Mouse (Mus musculus) layer of hippocampus, adult 18-20 months (tissue): ENCODE measurements at regions not wholly inside any gene's neighbourhood (a gene's known extent, or its start where the extent isn't known, plus 50 kb on each side); places are given as distances from the start of the nearest gene placed in this dataset.

ENCODE experiments used
- DNase-seq, 2 experiments: peaks; one replicate each; pipeline ENCODE4 v3.0.0; 2022; ENCODE audit warnings: low spot score in 2 of 2

- DNase-seq = no peak
These were observed 95.5 kb downstream of the Psat1 start for GRCm38 (mm10) chr19:15851622-15852021.

DNA sequence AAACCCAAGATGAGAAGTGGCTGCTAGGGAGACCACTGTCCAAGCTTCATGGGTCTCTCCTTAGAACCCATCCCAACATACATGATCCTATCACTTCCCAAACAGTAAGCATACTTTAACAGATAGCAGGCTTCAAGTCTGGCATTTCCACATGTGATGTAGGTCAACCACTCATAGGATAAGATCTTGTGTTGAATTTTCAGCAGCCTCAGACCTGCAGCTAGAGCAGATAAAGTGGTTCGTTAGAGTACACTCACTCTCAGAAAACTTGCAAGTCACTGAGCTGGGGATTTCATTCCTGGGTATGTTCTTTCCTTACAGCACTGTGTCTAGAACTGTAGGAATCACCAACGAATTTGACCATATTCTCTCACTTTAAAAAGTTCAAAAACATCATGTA lies 96.4 kb downstream of the Psat1 start:
- DNase-seq = no peak

DNA sequence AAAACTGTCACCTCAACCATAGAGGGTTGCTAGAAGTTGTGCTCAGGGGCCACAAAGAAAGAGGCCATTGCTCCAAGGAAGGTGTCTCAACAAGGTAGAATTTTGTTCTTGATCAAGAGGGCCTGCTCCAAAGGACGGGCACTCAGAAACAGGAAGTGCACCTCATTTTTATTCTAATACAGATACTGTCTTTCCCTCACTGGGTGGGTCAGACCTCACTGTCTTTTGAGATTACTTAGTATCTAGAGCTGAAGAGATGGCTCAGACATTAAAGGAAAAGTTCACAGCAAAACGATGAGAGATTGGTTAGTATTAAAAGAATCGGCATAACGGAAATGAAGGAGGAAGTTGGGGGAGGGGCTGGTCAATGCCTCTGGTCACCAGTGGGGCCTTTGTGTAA lies 97.9 kb downstream of the Psat1 start:
- no peak for DNase-seq

DNA sequence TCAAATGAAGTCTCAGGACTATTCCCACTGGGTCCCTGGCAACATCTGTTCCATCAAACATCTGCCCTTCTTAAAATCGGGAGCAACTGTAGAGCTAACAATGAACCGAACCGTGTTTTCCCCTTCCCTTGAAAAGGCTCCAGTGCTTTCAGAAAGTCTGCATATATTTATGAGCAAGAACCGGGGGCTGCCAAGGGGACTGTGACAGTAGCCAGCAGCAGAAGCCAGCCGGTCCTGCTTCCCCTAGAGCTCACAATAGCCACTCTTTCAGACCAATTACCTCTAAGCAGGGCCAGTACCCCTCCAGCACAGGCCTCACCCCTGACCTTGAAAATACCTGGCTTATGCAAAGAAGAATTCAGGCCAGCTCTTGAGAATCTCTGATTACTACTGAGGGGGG lies 108.8 kb downstream of the Psat1 start:
- DNase-seq = peak in 1 of 2 experiments; percentile 19

GRCm38 (mm10) chr19:15837715-15838175 lies 109.4 kb downstream of the Psat1 start:
- no peak for DNase-seq

GRCm38 (mm10) chr19:15836956-15837714 lies 110.0 kb downstream of the Psat1 start:
- peak in 1 of 2 experiments; percentile 40 for DNase-seq

- DNase-seq = peak in 1 of 2 experiments; percentile 14
These were observed 110.8 kb downstream of the Psat1 start for GRCm38 (mm10) chr19:15836201-15836955.

DNA sequence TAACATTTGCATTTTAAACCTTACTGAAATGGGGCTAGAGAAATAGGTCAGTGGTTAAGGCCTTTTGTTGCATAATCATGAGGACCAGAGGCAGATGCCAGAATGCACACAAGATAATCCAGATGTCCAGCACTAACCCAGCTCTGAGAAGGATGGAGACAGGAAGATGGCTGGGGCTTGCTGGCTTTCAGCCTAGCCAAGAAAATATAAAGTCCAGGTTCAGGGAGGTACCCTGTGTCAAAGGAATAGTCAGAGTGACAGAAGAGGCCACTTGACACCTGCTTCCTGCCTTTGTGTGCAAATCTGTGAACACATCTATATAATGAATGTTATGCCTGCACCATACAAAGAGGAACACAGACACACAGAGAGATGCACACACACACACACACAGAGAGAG lies 116.8 kb downstream of the Psat1 start:
- no peak for DNase-seq

DNA sequence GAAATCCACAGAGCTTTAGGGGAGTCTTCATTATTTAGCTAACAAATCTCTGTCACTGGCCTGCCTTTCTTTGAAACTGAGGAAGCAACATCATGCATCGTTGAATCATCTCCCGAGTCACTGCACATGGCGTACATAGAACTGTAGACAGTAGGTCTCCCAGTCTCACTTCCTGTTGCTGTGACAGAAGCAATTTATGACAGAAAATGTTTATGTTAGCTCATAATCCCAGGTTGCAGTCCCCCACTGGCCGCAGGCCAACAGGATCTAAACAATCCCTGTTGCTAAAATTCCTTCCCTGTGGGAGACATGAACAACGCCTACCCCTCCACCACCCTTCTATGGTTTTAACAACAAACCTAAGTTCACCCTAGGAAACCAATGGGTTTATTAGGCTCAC lies 118.0 kb downstream of the Psat1 start:
- DNase-seq = no peak

- no peak for DNase-seq
These were observed 119.0 kb downstream of the Psat1 start for GRCm38 (mm10) chr19:15827990-15828705.

DNA sequence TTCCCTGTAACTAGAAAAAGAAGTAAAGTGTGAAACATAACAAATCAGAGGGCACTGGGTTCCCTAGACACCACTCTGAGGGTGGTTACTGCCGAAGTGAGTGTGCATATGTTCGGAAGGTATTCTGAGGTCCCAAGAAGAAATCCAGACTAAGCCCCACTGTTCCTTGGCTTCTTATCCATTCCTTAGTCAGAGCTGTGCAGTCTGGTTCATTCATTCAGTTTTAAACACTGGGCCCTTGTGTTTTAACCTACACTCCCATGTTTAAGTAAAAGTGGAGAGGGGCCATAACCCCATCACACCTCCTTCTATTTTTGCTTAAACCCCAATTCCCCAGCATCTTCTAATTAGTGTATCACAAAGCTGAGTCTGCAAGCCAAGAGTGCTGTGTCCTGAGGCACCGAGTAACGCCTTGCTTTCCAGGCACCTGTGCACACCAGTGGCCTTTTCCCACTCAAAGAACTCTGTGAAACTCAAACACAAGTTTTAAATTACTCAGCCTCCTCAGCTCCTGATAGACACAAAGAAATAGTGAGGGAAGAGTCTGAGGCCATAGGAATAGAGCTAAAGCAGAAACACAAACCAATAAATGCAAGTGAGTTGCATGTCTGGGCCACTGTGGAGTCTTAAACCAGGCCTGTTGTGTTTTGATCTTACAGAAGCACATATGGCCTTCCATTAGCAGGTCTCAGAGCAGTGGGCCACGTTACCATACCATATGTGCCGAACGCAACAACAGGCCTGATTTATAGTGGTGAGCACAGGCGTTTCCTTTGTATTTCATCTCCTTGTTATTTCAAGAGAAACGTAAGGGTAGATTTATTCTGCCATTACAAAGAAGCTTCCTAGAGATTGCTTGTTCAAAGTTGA lies 119.8 kb downstream of the Psat1 start:
- no peak for DNase-seq

- no peak for DNase-seq
These were observed 123.3 kb downstream of the Psat1 start for GRCm38 (mm10) chr19:15823688-15824371.

DNA sequence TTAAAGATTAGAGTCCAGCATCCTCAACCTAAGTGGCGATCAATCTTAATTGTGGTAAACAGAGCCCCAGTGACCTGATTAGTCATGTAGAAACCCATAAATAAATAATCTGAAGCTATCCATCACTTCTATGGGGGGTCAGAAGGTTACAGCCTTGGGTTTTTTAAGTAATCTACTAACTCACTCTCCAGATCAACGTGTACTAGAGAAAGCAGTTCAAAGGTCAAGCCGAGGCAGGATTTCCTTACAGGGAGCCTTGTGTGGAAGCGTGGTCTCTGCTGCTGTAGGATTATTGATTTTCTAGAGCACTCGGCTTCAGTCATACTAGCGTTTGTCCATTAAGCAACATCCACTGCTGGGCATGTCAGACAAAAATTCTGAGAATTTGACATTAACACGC lies 127.1 kb downstream of the Psat1 start:
- DNase-seq = no peak

- DNase-seq = no peak
These were observed 132.0 kb downstream of the Psat1 start for GRCm38 (mm10) chr19:15815166-15815565.

DNA sequence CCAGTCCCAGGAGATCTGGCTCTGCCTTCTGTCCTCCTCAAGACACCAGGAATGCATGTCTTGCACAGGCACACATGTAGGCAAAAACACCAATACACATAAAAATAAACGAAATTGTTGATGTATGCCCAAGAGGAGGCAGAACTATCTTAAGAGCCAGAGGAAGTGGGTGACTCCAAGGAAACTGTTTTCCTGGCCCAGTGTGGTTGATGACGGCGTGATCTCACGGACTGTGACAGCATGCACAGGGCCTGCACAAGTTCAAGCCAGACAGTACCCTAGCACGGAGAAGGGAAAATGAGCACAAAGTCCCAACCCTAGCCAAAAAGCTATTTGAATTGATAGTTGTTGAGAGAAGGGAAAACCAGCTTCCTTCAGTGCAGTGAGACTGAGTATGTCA lies 138.1 kb downstream of the Psat1 start:
- no peak for DNase-seq

DNA sequence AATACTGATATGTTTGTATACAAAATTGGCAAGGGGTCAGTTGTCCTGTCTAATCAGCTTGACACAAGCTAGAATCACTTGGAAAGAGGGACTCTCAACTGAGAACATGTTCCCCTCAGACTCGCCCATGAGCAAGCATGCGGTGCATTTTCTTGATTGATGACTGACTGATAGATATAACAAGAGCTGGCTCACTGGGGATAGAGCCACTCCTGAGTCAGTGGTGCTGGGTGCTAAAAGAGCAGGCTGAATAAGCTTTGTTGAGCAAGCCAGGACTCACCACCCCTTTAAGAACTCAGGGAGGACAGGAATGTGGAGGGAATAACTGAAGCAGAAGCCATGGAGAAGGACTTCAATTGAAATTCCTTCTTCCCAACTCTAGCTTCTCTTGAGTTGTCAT lies 139.5 kb downstream of the Psat1 start:
- no peak for DNase-seq

DNA sequence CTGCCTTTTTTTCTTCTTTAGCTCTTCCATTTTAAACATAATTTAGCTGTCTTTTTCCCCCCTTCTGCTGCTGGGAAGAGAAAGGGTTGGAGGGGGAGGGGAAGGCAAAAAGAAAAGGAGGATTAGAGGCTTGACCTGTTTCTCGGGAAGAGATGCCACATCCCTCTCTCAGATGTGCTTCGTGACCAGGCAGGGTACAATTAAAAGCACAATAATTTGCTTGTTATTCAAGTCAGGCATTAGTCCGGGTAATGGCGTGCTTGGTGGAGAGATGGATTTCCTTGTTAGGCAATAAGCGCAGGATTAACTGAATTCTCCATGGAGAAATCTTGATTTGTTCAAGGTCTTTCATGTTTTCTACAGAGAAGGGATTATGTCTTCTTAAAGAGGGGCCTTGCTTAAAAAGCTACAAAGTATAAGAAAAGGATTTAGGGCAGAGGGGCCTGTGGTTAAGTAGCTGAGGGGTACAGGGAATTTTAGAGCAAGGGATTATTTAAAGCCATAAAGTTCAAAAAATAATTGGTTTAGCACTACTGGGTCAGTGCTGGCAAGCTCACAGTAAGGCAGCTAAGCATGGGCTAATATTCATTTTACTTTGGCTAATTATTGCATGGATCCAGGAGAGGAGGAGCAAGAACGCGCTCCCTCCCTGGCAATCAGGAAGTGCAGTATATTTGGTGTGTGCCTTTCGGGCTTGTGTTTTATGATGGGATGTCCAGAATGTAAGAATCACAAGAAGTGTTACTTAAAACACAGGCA lies 143.8 kb downstream of the Psat1 start:
- no peak for DNase-seq

DNA sequence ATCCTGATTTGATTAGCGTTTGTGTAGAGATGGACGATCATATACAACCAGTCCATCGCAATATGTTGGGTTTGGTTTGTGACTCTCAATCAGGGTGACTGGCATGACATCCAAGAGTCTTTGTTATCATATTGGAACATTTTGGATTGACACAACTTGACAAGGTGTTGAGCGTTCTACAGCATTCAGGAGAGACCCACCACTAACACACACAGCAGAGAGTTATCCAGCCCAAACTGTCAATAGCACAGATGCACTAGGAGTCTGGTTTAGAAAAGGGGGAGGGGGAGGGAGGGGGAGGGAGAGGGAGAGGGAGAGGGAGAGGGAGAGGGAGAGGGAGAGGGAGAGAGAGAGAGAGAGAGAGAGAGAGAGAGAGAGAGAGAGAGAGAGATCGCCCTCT lies 144.5 kb downstream of the Psat1 start:
- DNase-seq = no peak

- DNase-seq = peak; percentile 82 to 93
These were observed 145.2 kb downstream of the Psat1 start for GRCm38 (mm10) chr19:15801811-15802486.
